Mouse (Mus musculus): ENCODE results near the gene Trp73. TPM values are rescaled to one million over a fixed set of nuclear protein-coding genes. Genes with fewer than 3 reads are reported as not detected.
A peak's percentile ranks its signal among the peaks of the same experiment; 100 is the strongest.

The Trp73 gene
- total RNA-seq, 1 experiment = 2.6 TPM

- Histone ChIP-seq H3K27ac (ENCODE audit: insufficient read depth, low read depth, low read length, poor library complexity, severe bottlenecking) (no peak overlapping the region), H3K4me3 (ENCODE audit: insufficient read depth in 1 of 2, low read depth in 1 of 2, low read length in 2 of 2, poor library complexity in 1 of 2, severe bottlenecking in 1 of 2) (no peak overlapping the region), H3K4me1 (ENCODE audit: control insufficient read depth in 2 of 2, insufficient read depth in 2 of 2, low read length in 2 of 2, poor library complexity in 1 of 2) (peaks cover 0 to 10% of the 10 kb centered on the region in 2 experiments; a peak in 2 of 4 replicates), H3K9ac (ENCODE audit: insufficient read depth, low read depth, low read length, poor library complexity, severe bottlenecking) (no peak overlapping the region), H3K36me3 (ENCODE audit: control insufficient read depth, insufficient read depth, low read length, poor library complexity, severe bottlenecking) (no peaks in the 10 kb centered on the region), H3K9me3 (ENCODE audit: control insufficient read depth, insufficient read depth, low read depth, low read length) (no peaks in the 10 kb centered on the region)
- TF ChIP-seq ZC3H11A (IDR thresholded peaks at IDR 0.05; ENCODE audit: borderline replicate concordance, low read depth, low read length) (peak; percentile 62), CHD2 (IDR thresholded peaks at IDR 0.05; ENCODE audit: low read depth, low read length) (no peak)
- in situ Hi-C loops (cut with MboI; ENCODE audit: low sequenced_read_pairs in 2 of 2, unreplicated experiment in 2 of 2) = no loop called here
- peak; percentile 76 for DNase-seq (ENCODE audit: low read depth, low spot score)
Observed at GRCm38 (mm10) chr4:154070896-154071295, 69.1 kb downstream of the Trp73 start.

GRCm38 (mm10) chr4:154064827-154065773 lies 74.9 kb downstream of the Trp73 start:
- Histone ChIP-seq H3K9ac (ENCODE audit: insufficient read depth, low read depth, low read length, poor library complexity, severe bottlenecking) (no peak overlapping the region), H3K27ac (ENCODE audit: insufficient read depth, low read depth, low read length, poor library complexity, severe bottlenecking) (no peak overlapping the region), H3K4me3 (ENCODE audit: insufficient read depth in 1 of 2, low read depth in 1 of 2, low read length in 2 of 2, poor library complexity in 1 of 2, severe bottlenecking in 1 of 2) (no peak overlapping the region), H3K4me1 (ENCODE audit: control insufficient read depth in 2 of 2, insufficient read depth in 2 of 2, low read length in 2 of 2, poor library complexity in 1 of 2) (no peaks in the 10 kb centered on the region), H3K9me3 (ENCODE audit: control insufficient read depth, insufficient read depth, low read depth, low read length) (no peaks in the 10 kb centered on the region), H3K36me3 (ENCODE audit: control insufficient read depth, insufficient read depth, low read length, poor library complexity, severe bottlenecking) (no peaks in the 10 kb centered on the region)
- in situ Hi-C loops (cut with MboI; ENCODE audit: low sequenced_read_pairs in 2 of 2, unreplicated experiment in 2 of 2) = no loop called here
- TF ChIP-seq MAFK (IDR thresholded peaks at IDR 0.05; ENCODE audit: insufficient read depth, low read depth, low read length) (no peak), ZC3H11A (IDR thresholded peaks at IDR 0.05; ENCODE audit: borderline replicate concordance, low read depth, low read length) (no peak; the same call in 1 of the 2 replicates), CHD2 (IDR thresholded peaks at IDR 0.05; ENCODE audit: low read depth, low read length) (no peak), ZNF384 (IDR thresholded peaks at IDR 0.05; ENCODE audit: low read depth, low read length) (no peak), HCFC1 (IDR thresholded peaks at IDR 0.05; ENCODE audit: borderline replicate concordance, insufficient read depth, low read length) (no peak)
- DNase-seq (ENCODE audit: low read depth, low spot score) = no peak

GRCm38 (mm10) chr4:154057696-154058095 lies 82.3 kb downstream of the Trp73 start:
- H3K9ac ChIP-seq (ENCODE audit: insufficient read depth, low read depth, low read length, poor library complexity, severe bottlenecking) = no peak overlapping the region
- no peak for DNase-seq (ENCODE audit: low read depth, low spot score)
- in situ Hi-C loops (cut with MboI; ENCODE audit: low sequenced_read_pairs in 2 of 2, unreplicated experiment in 2 of 2) = no loop called here

GRCm38 (mm10) chr4:154056661-154057060 lies 83.3 kb downstream of the Trp73 start:
- Histone ChIP-seq H3K9me3 (ENCODE audit: control insufficient read depth, insufficient read depth, low read depth, low read length) (no peaks in the 10 kb centered on the region), H3K4me1 (ENCODE audit: control insufficient read depth in 2 of 2, insufficient read depth in 2 of 2, low read length in 2 of 2, poor library complexity in 1 of 2) (no peaks in the 10 kb centered on the region), H3K9ac (ENCODE audit: insufficient read depth, low read depth, low read length, poor library complexity, severe bottlenecking) (no peak overlapping the region), H3K36me3 (ENCODE audit: control insufficient read depth, insufficient read depth, low read length, poor library complexity, severe bottlenecking) (no peaks in the 10 kb centered on the region), H3K27ac (ENCODE audit: insufficient read depth, low read depth, low read length, poor library complexity, severe bottlenecking) (no peak overlapping the region), H3K4me3 (ENCODE audit: insufficient read depth in 1 of 2, low read depth in 1 of 2, low read length in 2 of 2, poor library complexity in 1 of 2, severe bottlenecking in 1 of 2) (no peak overlapping the region)
- DNase-seq (ENCODE audit: low read depth, low spot score) = no peak
- in situ Hi-C loops (cut with MboI; ENCODE audit: low sequenced_read_pairs in 2 of 2, unreplicated experiment in 2 of 2) = no loop called here
- TF ChIP-seq ZC3H11A (IDR thresholded peaks at IDR 0.05; ENCODE audit: borderline replicate concordance, low read depth, low read length) (no peak), ZNF384 (IDR thresholded peaks at IDR 0.05; ENCODE audit: low read depth, low read length) (no peak)

More at GRCm38 (mm10) chr4:154057696-154058095, 82.3 kb downstream of the Trp73 start:
- no peak overlapping the region for H3K27ac ChIP-seq (ENCODE audit: insufficient read depth, low read depth, low read length, poor library complexity, severe bottlenecking)
- H3K4me1 ChIP-seq (ENCODE audit: control insufficient read depth in 2 of 2, insufficient read depth in 2 of 2, low read length in 2 of 2, poor library complexity in 1 of 2) = no peaks in the 10 kb centered on the region
- H3K36me3 ChIP-seq (ENCODE audit: control insufficient read depth, insufficient read depth, low read length, poor library complexity, severe bottlenecking) = no peaks in the 10 kb centered on the region
- TF ChIP-seq MAFK (IDR thresholded peaks at IDR 0.05; ENCODE audit: insufficient read depth, low read depth, low read length) (no peak), HCFC1 (IDR thresholded peaks at IDR 0.05; ENCODE audit: borderline replicate concordance, insufficient read depth, low read length) (no peak), CHD2 (IDR thresholded peaks at IDR 0.05; ENCODE audit: low read depth, low read length) (no peak), ZNF384 (IDR thresholded peaks at IDR 0.05; ENCODE audit: low read depth, low read length) (no peak), ZC3H11A (IDR thresholded peaks at IDR 0.05; ENCODE audit: borderline replicate concordance, low read depth, low read length) (no peak)
- no peak overlapping the region for H3K4me3 ChIP-seq (ENCODE audit: insufficient read depth in 1 of 2, low read depth in 1 of 2, low read length in 2 of 2, poor library complexity in 1 of 2, severe bottlenecking in 1 of 2)
- H3K9me3 ChIP-seq (ENCODE audit: control insufficient read depth, insufficient read depth, low read depth, low read length) = no peaks in the 10 kb centered on the region
